Mouse (Mus musculus) right cerebral cortex, adult 2 months (tissue): Measurements from ENCODE around the gene Sag.
"Not testable (repeated sequence)": the region's sequence is repeated elsewhere in the genome, so short reads cannot be mapped to it uniquely, and the experiment has no call there.

Experiments
- DNase-seq, 2 experiments: peaks; one replicate each; pipeline ENCODE4 v3.0.0; 2021 to 2022; ENCODE audit warnings: low spot score in 2 of 2

Sag gene

DNA sequence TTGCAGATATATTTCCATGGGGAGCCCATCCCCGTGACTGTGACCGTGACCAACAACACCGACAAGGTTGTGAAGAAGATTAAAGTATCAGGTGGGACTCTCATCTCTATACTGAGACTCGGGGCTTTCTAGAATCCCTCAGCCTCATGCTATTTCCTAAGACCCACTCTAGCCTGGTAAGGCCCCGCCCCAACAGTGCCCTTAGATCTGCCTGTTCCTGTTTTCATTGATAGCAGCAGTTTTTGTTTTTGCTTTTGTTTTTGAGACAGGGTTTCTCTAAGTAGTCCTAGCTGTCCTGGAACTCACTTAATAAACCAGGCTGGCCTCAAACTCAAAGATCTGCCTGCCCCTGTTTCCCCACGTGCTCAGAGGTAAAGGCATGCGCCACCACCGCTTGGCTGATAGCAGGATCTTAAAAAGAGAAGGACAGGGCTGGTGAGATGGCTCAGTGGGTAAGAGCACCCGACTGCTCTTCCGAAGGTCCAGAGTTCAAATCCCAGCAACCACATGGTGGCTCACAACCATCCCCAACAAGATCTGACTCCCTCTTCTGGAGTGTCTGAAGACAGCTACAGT, 21.0 kb downstream of the Sag start:
- DNase-seq, result no peak

DNA sequence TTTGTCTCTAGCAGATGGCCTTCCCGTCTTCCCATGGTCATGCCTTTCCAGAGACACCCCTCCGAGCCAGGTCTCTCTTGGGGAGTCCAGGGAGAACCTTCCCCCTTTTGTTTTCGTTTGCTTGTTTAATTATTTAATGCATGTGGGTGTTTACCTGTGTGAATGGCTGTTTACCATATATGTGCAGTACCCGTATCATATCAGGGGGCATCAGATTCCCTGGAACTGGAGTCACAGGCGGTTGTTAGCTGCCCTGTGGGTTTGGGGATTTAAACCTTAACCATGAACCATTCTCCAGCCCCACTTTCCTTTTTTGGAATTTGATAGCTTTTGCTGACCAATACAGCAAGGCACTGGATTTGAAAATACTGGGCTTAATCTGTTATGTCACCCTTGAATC, 21.8 kb downstream of the Sag start:
- DNase-seq, result no peak

DNA sequence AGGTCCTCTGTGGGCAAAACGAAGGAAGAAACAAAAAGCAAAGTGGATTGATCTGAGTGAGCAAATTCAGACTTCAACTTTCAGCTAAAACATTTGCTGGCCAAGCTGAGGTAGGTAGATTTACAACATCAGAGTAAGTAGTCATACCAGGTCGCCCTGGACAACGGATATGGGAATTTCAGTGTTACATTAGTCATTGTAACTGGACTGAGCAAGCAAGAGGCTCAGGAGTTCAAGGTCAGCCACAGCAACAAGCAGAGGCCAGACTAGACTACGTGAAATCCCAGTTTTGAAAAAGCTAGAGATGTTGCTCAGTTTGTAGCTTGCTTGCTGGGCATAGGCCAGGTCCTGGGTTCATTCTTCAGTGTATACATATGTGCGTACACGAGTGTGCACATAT, 22.5 kb downstream of the Sag start:
- DNase-seq, result no peak

DNA sequence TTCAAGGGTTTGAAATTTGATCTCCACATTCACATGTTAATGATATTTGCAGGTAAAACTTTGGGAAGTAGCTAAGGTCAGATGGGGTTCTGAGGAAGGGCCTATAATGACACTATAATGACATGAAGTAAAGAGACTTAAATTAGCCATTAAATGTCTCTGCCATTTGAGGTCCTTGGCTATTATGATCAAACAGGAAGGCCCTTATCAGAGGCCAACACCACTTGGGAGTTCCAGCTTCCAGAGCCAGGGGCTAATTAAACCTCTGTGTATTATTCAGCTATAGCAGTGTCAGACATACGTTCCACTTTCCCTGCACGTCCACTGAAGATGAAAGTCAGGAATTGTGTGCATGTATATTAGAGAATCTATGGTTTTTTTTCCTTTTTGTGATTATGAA, 23.0 kb downstream of the Sag start:
- DNase-seq, result no peak

DNA sequence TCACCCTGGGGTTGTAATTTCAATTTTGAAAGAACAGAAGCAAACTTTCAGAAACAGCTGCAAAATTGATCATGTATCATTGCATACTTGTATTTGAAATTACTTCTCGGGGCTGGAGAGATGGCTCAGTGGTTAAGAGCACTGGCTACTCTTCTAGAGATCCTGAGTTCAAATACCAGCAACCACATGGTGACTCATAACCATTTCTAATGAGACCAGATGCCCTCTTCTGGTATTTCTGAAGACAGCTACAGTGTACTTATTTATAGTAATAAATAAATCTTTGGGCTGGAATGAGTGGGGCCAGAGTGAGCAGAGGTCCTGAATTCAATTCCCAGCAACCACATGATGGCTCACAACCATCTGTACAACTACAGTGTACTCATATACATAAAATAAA, 24.0 kb downstream of the Sag start:
- DNase-seq, result not testable (repeated sequence)

DNA sequence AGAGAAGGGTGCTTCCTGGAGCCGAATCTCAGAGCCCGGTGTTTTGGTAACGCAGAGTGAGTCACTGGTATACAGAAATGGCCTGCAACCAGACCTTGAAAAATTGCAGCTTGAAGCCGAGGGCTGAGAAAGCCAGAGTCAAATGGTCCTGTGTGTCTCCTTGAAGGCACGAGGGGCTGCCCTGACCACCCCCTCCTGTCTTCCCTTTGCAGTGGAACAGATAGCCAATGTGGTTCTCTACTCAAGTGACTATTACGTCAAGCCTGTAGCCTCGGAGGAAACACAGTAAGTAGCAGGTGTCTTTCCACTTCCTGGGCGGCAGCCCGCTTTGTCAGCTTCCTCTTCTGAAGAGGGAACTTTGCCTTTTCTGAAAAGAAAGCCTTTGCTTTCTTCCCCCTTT, 24.7 kb downstream of the Sag start:
- peak in 1 of 2 experiments; percentile 18 for DNase-seq

DNA sequence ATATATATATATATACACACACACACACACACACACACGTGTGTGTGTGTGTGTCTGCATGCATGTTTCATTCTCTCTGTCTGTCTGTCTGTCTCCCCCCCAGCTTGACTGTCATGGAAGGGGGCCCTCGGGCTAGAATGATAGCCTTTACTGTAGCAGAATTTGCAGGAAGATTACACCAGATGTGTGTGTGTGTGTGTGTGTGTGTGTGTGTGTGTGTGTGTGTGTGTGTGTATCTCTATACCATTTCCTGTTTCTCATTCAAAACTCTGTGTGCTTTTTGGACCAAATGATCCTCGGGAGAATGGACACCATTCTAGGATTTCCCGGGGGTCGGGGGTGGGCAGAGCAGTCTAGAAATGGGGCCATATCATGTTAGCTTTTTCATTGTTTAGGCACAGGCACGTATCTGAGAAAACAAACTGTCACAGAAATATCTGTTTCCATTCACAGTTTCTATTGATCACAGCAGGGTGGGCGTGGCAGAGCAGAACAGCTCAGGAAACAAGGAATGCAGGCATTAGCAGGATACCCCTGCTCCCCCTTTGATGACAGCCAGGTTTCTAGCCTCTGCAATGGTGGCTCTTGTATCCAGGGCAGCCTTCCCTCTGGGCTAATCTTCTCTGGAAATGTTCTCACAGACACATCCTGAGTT, 25.6 kb downstream of the Sag start:
- no peak for DNase-seq

DNA sequence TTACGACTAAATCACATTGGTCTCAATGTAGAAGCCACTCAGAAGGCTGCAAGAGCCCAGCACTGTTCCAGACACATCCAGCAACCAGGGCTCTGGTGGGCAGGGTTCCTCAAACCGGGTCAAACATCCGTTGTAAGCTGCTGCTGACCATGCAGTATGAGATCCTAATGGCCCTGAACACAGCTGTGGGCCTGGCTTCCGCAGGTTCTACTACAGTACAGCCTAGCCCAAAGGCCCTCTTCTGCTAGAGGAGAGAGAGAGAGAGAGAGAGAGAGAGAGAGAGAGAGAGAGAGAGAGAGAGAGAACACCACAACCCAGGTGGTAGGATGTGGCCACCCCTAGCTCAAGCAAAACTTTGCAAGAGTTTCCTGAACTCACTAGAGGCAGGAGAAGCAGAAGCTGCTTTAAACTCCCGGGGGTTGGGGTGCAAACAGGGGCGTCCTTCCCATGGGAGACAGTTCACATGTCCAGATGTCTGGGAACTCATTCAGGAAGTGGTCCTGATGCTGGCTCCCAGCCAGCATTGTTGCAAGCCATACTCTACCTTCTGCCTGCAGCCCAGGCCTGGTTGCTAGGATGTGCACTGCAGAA, 26.2 kb downstream of the Sag start:
- no peak for DNase-seq

DNA sequence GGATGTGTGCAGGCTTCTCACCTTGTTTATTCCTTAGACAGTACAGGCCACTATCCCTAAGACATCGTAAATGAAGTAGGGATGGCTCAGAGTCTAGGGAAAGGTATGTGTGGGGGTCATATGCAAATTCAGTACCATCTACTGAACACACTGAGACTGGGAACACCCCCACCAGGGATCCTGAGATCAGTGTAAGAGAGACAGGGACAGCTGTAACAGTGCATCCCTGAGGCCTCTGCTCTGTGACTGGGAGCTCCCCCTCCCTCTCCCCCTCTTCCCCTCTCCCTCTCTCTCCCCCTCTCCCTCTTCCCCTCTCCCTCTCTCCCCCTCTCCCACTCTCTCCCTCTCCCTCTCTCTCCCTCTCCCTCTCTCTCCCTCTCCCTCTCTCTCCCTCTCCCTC, 33.0 kb downstream of the Sag start:
- DNase-seq, result no peak

DNA sequence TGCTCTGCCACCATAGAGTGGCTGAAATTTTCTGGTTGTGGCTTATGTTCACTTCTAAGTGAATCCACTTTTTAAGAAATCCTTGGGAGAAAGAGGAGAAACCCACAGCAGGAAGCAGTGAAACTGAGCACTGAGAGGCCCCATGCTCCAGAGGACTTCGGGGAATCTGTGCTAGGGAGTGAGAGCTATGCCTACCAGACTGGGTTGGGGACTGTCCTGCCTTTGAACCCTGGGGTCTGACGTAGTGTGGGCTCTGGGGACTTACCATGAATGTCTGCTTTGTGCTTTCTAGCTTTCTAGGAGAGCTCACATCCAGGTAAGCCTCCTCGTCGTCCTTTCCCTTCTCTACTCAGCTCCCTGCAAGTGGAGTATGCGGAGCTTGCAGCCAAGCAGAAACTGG, 33.5 kb downstream of the Sag start:
- no peak for DNase-seq

DNA sequence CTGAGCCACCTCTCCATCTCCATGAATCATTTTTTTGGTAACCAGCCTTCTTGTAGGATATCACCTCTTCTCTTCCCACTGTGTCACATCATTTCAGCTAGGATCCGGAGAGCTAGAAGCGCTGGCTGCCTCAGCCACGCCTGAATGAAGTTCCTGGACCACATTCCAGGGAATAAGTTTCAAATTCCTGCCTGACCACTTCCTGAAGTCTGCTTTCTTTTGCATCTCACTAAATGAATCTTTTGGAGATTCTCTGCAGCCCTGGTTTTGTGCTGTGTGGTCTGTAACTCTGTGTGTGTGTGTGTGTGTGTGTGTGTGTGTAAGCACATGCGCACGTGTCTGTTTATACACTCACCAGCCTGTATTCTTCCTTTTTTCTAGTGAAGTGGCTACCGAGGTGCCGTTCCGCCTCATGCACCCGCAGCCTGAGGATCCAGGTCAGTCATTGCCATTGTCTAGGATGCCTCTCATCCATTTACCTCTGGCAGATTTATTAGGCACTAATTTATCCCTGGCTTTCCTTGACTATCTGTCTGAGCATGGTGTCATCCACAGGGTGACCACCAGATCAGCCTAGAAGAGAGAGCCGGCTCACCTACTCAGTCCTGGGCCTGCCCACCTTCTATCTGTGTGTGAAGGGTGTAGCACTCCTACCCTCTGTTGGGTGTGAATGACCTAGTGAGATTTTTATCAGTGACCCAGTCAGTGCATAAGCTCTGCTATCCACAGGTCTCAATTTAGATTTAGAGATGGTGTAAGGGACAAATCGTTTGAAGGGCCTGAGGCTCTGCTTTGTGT, 37.1 kb downstream of the Sag start:
- DNase-seq, result no peak

DNA sequence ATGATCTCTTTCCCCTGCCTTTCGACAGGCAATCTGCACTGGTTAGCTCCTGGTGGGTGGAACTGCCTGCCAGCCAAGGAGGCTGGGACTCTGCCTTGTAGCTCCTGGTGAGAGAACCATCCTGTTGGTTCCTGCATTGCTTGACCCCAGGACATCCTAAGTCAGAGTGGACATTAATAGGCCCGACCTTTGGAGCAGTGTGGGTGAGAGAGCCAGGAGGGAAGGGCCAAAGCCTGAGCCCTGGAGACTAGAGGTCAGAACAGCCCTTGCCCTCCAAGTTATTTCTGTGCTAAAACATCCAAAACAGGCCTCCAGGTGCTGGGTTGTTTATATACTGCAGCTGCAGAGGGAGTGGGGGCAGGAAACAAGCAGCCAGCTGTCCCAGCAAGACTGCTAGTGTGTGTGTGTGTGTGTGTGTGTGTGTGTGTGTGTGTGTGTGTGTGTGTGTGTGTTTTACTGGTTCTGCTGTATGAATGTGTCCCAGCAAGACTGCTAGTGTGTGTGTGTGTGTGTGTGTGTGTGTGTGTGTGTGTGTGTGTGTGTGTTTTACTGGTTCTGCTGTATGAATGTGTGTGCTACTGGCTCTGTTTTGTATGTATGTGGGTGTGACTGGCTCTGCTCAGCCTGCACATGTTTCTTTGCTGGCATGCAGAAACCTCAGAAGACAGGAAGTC, 43.5 kb downstream of the Sag start:
- peak in 1 of 2 experiments; percentile 42 for DNase-seq

DNA sequence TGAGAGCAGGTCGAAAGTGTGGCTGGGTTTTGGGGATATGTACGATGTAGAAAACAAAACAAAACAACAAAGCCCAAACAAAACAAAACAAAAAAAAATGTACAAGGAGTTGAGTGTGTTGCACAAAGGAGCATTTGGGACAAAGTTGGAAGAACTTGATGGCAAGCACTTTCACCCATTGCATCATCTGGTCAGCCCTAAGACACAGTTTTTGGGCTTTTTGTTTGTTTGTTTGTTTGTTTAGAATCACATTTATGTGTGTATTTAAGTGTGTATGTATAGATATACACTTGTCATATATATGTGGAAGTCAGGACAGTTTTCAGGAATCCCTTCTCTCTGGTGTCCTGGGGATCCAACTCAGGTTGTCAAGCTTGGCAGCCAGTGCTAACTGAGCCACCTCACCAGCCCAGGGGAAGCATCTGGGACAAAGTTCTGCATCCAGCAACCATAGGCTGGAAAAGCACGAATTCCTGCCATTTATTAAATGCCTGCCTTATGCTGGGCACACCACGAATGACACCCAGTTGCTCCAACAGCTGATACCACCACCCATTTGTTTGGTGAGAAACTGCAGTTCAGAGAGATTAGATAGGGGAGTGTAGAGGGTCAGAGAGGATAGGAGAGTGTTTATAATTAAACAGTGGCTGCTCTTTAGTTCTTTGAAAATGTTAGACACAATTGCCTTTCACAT, 44.1 kb downstream of the Sag start:
- no peak for DNase-seq

DNA sequence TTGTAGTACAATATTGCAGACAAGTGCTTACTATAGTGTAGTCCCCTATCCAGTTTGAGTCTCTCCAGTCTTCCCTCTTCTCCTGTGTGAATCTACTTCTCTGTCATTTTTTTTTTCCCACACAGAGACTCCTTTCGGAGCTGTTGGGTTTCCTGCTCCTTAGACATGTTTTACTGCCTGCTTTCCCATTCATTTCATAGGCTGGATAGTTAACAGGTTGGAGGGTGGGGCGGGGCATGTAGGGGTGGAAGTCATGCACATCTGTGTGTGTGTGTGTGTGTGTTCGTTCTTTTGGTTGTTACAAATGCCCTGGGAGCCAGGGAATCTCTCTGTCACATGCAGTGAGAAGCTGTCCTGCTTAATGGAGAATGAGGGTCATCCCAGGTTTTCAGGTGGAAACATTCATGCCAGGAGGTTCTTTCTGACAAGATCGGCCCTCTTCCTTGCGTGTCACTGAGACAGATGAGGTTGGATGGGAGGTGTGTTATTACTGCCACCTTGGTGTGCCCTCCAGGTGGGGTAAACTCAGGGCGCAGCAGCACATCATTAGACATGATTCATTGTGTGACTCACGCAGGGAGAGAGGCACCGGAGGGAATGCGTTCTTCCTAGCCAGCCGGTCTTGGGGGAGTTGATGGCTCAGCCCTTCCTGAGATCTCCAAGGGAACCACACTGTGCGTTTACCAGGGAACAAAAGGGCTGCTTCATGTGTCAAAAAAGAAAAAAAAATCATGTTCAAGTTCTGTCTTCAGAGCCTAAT, 44.9 kb downstream of the Sag start:
- DNase-seq, result peak; percentile 59 to 72

DNA sequence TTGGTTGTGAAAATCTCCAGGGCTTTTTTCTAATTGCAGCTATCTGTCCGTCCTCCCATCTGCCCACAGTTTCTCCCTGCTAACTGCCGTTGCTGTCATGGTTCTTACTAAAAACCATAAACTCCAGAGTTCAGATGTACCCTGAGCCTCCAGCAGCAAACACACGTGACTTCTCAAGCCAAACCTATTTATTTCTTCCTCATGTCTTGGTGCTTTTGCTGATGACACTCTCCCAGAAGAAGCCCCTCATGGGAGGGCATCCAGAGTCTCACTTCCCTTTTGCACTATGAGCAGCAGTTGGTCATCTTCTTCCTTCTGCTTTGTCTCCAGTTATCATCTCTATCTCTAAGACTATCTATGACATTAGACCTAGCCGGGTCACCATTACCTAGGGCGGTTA, 45.8 kb downstream of the Sag start:
- no peak for DNase-seq

DNA sequence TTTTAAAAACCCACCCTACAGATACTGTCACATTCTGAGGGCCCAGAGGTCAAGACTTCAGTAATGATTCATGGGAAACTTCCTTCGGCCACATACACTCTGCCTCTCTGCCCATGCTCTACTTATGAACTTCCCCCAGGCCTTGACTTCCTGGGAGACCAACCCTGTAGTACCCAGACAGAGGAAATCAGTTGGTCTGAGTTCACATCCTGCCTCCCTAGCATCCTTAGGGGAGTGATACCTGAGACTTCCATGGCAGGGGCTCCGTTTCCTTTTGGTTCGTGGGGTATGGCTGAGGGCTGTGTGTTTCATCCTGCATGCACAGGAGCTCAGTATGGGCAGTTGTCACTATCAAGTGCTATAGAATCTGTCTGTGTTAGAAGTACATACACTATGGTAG, 47.9 kb downstream of the Sag start:
- DNase-seq, result no peak

DNA sequence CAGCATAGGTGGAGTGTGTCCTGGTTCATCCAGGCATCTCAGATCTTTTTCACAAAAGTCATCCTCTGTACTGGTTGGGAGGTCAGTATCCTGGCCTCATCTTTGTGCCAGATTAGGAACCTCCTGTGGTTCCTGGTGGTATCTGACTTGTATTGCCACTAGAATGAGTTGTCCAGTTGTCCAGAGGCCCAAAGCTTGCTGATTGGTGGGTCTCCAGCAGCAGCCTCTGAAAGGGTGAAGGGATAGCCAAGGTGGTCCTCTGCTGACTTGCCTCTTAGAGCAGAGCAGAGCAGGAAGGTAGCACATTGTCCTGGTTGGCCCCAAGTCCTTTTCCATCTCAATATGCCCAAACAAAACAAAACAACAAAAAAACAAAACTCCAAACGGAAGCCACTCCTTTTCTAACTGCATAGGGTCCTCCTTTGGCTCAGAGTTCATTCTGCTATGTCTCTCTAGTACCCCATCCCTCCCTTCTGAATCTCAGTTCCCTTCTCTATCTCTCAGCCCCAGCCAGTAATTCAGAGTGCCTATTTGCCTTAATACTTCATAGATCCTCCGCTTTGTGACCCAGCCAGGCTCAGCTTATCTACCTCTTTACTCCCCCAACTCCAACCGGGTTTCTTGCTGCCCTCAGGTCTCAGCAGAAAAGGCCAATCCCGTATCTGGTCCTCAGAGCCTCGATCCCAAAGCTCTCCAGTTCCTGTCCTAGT, 48.8 kb downstream of the Sag start:
- no peak for DNase-seq

DNA sequence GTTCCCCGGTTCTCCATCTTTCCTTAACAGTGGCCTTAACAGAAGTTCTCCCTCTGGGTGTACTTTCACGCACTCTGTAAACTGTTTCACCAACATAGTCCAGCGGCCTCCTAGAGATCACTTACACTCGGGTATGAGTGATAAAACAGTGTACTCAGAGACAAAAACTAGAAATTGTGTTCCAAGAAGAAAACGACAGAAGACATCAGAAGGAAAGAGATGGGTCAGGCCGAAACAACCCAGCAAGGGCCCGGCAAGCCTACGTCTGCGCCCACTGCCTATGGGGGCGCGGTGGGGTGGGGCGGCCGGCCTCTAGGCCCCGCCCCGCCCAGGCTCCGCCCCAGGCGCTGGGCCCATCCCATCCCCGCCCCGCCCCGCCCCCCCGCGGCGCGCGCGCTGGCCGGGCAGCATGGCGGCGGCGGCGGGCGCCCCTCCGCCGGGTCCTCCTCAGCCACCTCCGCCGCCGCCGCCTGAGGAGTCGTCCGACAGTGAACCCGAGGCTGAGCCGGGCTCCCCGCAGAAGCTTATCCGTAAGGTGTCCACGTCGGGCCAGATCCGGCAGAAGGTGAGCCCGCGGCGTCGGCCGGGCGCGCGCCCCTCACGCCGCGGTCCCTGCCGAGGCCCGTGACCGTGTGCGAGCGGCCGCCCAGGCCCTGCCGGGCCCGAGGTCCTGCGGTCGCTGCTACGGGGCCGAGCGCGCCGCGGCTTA, 49.6 kb downstream of the Sag start, which contains the start of gene Dgkd:
Gene Dgkd, plus strand, starts transcription at position 396 of the 709 bp plus-strand sequence.
- DNase-seq, result peak; percentile 32 to 48

DNA sequence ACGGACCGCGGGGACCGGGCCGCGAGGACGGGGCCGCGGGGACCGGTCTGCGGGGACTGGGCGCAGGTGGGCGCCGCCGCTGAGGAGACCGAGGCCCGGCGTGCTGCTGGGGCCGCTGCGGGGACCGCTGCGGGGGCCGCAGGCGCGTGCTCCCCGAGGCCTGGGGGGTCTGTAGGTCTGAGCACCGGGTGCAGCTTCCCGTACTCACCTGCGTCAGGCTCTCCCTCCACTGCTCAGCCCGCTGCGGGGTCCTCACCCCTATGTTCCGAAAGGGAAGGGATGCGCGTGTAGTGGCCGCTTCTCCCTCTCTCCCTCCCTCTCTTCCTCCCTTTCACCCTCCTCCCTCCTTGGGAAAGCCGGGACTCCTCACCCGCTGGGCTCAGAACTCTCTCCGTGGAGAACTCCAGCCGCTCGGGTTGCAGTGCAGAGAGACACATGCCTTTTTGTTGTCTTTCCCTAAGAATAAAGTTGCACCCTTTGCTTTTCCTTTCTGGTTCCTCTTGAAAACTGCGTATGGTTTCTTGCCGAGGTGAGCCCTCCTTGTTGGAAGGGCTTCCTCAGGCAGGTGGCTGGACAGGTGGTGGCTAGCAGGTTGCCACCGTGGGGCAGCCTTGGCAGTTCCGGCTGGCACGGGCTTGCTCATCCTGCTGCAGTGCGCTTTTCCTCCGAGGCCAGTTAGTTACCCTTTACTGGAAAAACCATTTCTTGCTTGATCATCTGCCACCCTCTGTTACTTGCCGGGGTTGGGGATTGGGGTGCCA, 50.3 kb downstream of the Sag start:
- DNase-seq, result peak; percentile 38 to 47
